Mouse (Mus musculus) small intestine, adult 2 months (tissue): ENCODE measurements around the gene Srcin1.

ENCODE experiments used
- CTCF ChIP-seq: fragments of 200-500 bp; IDR thresholded peaks from 2 replicates; pipeline ENCODE4 v1.5.1; 2012; ENCODE audit warnings: low read depth, mild to moderate bottlenecking, control low read depth, inconsistent platforms, low read length, moderate library complexity, mixed read lengths; ENCODE audit not compliant: insufficient replicate concordance, insufficient read length; ENCODE audit errors: extremely low read depth
- POLR2A ChIP-seq: fragments of 200-500 bp; IDR thresholded peaks from 2 replicates; pipeline ENCODE4 v1.6.1; 2012; ENCODE audit warnings: low read depth, mild to moderate bottlenecking, control low read depth, inconsistent platforms, low read length, moderate library complexity

GRCm38 (mm10) chr11:97570493-97571137 is 5.4 kb downstream of the Srcin1 start:
- TF ChIP-seq CTCF = no peak
- no peak for TF ChIP-seq POLR2A
